Mouse (Mus musculus) heart, embryonic 15.5 days (tissue): ENCODE measurements around the gene Sv2c. TPM values are rescaled to one million over a fixed set of nuclear protein-coding genes. Genes with fewer than 3 reads are reported as not detected.
"Not testable (repeated sequence)": the region's sequence is repeated elsewhere in the genome, so short reads cannot be mapped to it uniquely, and the experiment has no call there.

Experiments
- ATAC-seq: fragments of 200-750 bp; cut with Nextera tagmentation; replicated peaks from 2 replicates; pipeline ENCODE4 v1.8.0; 2017; ENCODE audit warnings: low read depth, moderate TSS enrichment; ENCODE audit not compliant: insufficient number of reproducible peaks, insufficient read depth, low FRiP score
- H3K27ac ChIP-seq: fragments of 300-500 bp; sonication (generic); 2 replicates; pipeline ENCODE4 v1.5.1; 2015; ENCODE audit warnings: mild to moderate bottlenecking, inconsistent platforms
- H3K27me3 ChIP-seq: fragments of 300-500 bp; sonication (generic); 2 replicates; pipeline ENCODE4 v1.6.1; 2015; ENCODE audit warnings: inconsistent platforms
- H3K36me3 ChIP-seq: fragments of 300-500 bp; sonication (generic); 2 replicates; pipeline ENCODE4 v1.6.1; 2015; ENCODE audit warnings: mild to moderate bottlenecking, inconsistent platforms
- H3K4me1 ChIP-seq: fragments of 300-500 bp; sonication (generic); replicated peaks from 2 replicates; pipeline ENCODE4 v1.6.1; 2015; ENCODE audit warnings: inconsistent platforms
- H3K4me2 ChIP-seq: fragments of 300-500 bp; sonication (generic); 2 replicates; pipeline ENCODE4 v1.6.1; 2015; ENCODE audit warnings: inconsistent platforms, mild to moderate bottlenecking, moderate library complexity
- H3K4me3 ChIP-seq: fragments of 300-500 bp; sonication (generic); 2 replicates; pipeline ENCODE4 v1.5.1; 2015; ENCODE audit warnings: mild to moderate bottlenecking, inconsistent platforms
- H3K9ac ChIP-seq: fragments of 300-500 bp; sonication (generic); 2 replicates; pipeline ENCODE4 v1.6.1; 2015; ENCODE audit warnings: mild to moderate bottlenecking, inconsistent platforms
- H3K9me3 ChIP-seq: fragments of 300-500 bp; sonication (generic); replicated peaks from 2 replicates; pipeline ENCODE4 v1.6.1; 2016; ENCODE audit warnings: inconsistent platforms
- WGBS: fragments of 180-500 bp; shearing (Covaris S2); methylation state at CpG from one replicate; pipeline ENCODE4 v1.1.7; 2015; ENCODE audit warnings: mixed read lengths; 5-methylcytosine and 5-hydroxymethylcytosine counted together
- polyA plus RNA-seq: library from polyadenylated mRNA; unstranded; fragments of >200 nt; fragmentation: Nextera tagmentation; extraction: Ambion mirVana; gene quantifications from 2 replicates; pipeline ENCODE4 v1.2.1, GENCODE M21; 2015

The Sv2c gene
- polyA plus RNA-seq, 1 experiment from 2014 or later = 0.92 TPM

- no peaks in the 10 kb centered on the region for H3K4me1 ChIP-seq
- H3K9me3 ChIP-seq = no peaks in the 10 kb centered on the region
- no peaks in the 10 kb centered on the region for H3K27me3 ChIP-seq
- H3K36me3 ChIP-seq = no peaks in the 10 kb centered on the region
- H3K27ac ChIP-seq = no peak overlapping the region
- H3K4me3 ChIP-seq = no peak overlapping the region
- no peak for ATAC-seq
- no peak overlapping the region for H3K9ac ChIP-seq
- no peak overlapping the region for H3K4me2 ChIP-seq
- WGBS = 74% methylated on average over 10 of the region's 10 CpGs
Observed at GRCm38 (mm10) chr13:95999396-95999795, 133.0 kb downstream of the Sv2c start.

GRCm38 (mm10) chr13:95997294-95997693, 135.1 kb downstream of the Sv2c start:
- H3K27me3 ChIP-seq = no peaks in the 10 kb centered on the region
- no peaks in the 10 kb centered on the region for H3K4me1 ChIP-seq
- H3K9ac ChIP-seq = no peak overlapping the region
- ATAC-seq = no peak
- 49% methylated on average over 2 of the region's 2 CpGs for WGBS
- no peak overlapping the region for H3K4me2 ChIP-seq
- no peak overlapping the region for H3K4me3 ChIP-seq
- H3K36me3 ChIP-seq = no peaks in the 10 kb centered on the region
- no peak overlapping the region for H3K27ac ChIP-seq
- no peaks in the 10 kb centered on the region for H3K9me3 ChIP-seq

GRCm38 (mm10) chr13:95994705-95995703, 137.4 kb downstream of the Sv2c start:
- ATAC-seq = no peak
- Histone ChIP-seq H3K4me3 (no peak overlapping the region), H3K9ac (no peak overlapping the region), H3K36me3 (no peaks in the 10 kb centered on the region), H3K9me3 (no peaks in the 10 kb centered on the region), H3K4me2 (no peak overlapping the region), H3K27ac (no peak overlapping the region), H3K4me1 (no peaks in the 10 kb centered on the region), H3K27me3 (no peaks in the 10 kb centered on the region)
- 72% methylated on average over 27 of the region's 27 CpGs for WGBS

- H3K36me3 ChIP-seq = no peaks in the 10 kb centered on the region
- no peaks in the 10 kb centered on the region for H3K9me3 ChIP-seq
- no peak overlapping the region for H3K9ac ChIP-seq
- no peak for ATAC-seq
- H3K4me1 ChIP-seq = no peaks in the 10 kb centered on the region; the same call in 1 of the 2 replicates
- 74% methylated on average over 9 of the region's 9 CpGs for WGBS
- no peak overlapping the region for H3K4me3 ChIP-seq
- no peaks in the 10 kb centered on the region for H3K27me3 ChIP-seq
- no peak overlapping the region for H3K4me2 ChIP-seq
- no peak overlapping the region for H3K27ac ChIP-seq
Observed at GRCm38 (mm10) chr13:95988181-95988580, 144.2 kb downstream of the Sv2c start.

- Histone ChIP-seq H3K9ac (no peak overlapping the region), H3K9me3 (no peaks in the 10 kb centered on the region), H3K27ac (no peak overlapping the region), H3K4me2 (no peak overlapping the region), H3K4me3 (no peak overlapping the region), H3K27me3 (no peaks in the 10 kb centered on the region), H3K36me3 (no peaks in the 10 kb centered on the region), H3K4me1 (peaks cover 4% of the 10 kb centered on the region)
- 68% methylated on average over 5 of the region's 5 CpGs for WGBS
- ATAC-seq = no peak
Observed at GRCm38 (mm10) chr13:95987147-95987546, 145.2 kb downstream of the Sv2c start.

GRCm38 (mm10) chr13:95986375-95986774, 146.0 kb downstream of the Sv2c start:
- ATAC-seq = no peak
- Histone ChIP-seq H3K27me3 (no peaks in the 10 kb centered on the region), H3K4me3 (no peak overlapping the region), H3K9ac (no peak overlapping the region), H3K4me2 (no peak overlapping the region), H3K4me1 (peaks cover 4% of the 10 kb centered on the region), H3K9me3 (no peaks in the 10 kb centered on the region), H3K27ac (no peak overlapping the region), H3K36me3 (no peaks in the 10 kb centered on the region)
- WGBS = 70% methylated on average over 13 of the region's 13 CpGs

- H3K4me2 ChIP-seq = no peak overlapping the region
- no peaks in the 10 kb centered on the region for H3K36me3 ChIP-seq
- no peaks in the 10 kb centered on the region for H3K27me3 ChIP-seq
- no peaks in the 10 kb centered on the region for H3K4me1 ChIP-seq
- no peak overlapping the region for H3K9ac ChIP-seq
- H3K27ac ChIP-seq = no peak overlapping the region
- 78% methylated on average over 10 of the region's 10 CpGs for WGBS
- no peak for ATAC-seq
- H3K4me3 ChIP-seq = no peak overlapping the region
- no peaks in the 10 kb centered on the region for H3K9me3 ChIP-seq
Observed at GRCm38 (mm10) chr13:95975225-95975624, 157.2 kb downstream of the Sv2c start.

- Histone ChIP-seq H3K4me3 (no peak overlapping the region), H3K36me3 (no peaks in the 10 kb centered on the region), H3K4me2 (no peak overlapping the region), H3K9me3 (no peaks in the 10 kb centered on the region), H3K27ac (no peak overlapping the region), H3K4me1 (no peaks in the 10 kb centered on the region), H3K27me3 (no peaks in the 10 kb centered on the region), H3K9ac (no peak overlapping the region)
- WGBS = 88% methylated on average over 11 of the region's 11 CpGs
- ATAC-seq = no peak
Observed at GRCm38 (mm10) chr13:95974106-95974505, 158.3 kb downstream of the Sv2c start.

- Histone ChIP-seq H3K27ac (no peak overlapping the region), H3K4me1 (no peaks in the 10 kb centered on the region), H3K9me3 (no peaks in the 10 kb centered on the region), H3K27me3 (no peaks in the 10 kb centered on the region), H3K9ac (no peak overlapping the region), H3K4me2 (no peak overlapping the region), H3K36me3 (no peaks in the 10 kb centered on the region), H3K4me3 (no peak overlapping the region)
- ATAC-seq = no peak
- 49% methylated on average over 11 of the region's 11 CpGs for WGBS
Observed at GRCm38 (mm10) chr13:95973368-95973958, 158.9 kb downstream of the Sv2c start.

- H3K4me2 ChIP-seq, H3K27ac ChIP-seq, H3K9ac ChIP-seq, H3K9me3 ChIP-seq, ATAC-seq, H3K4me3 ChIP-seq, H3K4me1 ChIP-seq, H3K27me3 ChIP-seq, H3K36me3 ChIP-seq: not testable (repeated sequence)
- WGBS = 80% methylated on average over 2 of the region's 2 CpGs
Observed at GRCm38 (mm10) chr13:95968031-95968430, 164.3 kb downstream of the Sv2c start.

GRCm38 (mm10) chr13:95966791-95967190, 165.6 kb downstream of the Sv2c start:
- H3K27ac ChIP-seq = no peak overlapping the region
- H3K36me3 ChIP-seq = no peaks in the 10 kb centered on the region
- 80% methylated on average over 6 of the region's 6 CpGs for WGBS
- H3K9ac ChIP-seq = no peak overlapping the region
- H3K27me3 ChIP-seq = 0 out of 2 replicates have a peak, but pooled peaks cover 4% of the 10 kb centered on the region
- no peak overlapping the region for H3K4me2 ChIP-seq
- peaks cover 12% of the 10 kb centered on the region for H3K4me1 ChIP-seq
- H3K9me3 ChIP-seq = no peaks in the 10 kb centered on the region
- no peak overlapping the region for H3K4me3 ChIP-seq
- ATAC-seq = no peak
